Mouse (Mus musculus) C2C12 (cell line): ENCODE data around the gene Chd3.

Source experiments
- CEBPB ChIP-seq: IDR thresholded peaks from one replicate; pipeline ENCODE4 v1.6.1; 2011; ENCODE audit warnings: low read depth, mild to moderate bottlenecking, control low read depth, moderate library complexity
- CTCF ChIP-seq: IDR thresholded peaks from one replicate; pipeline ENCODE4 v1.5.1; 2011; ENCODE audit not compliant: control insufficient read depth, insufficient read depth, insufficient read length
- FOSL1 ChIP-seq: IDR thresholded peaks from one replicate; pipeline ENCODE4 v1.8.0; 2011; ENCODE audit warnings: mild to moderate bottlenecking, low read length; ENCODE audit not compliant: poor library complexity, insufficient read depth, severe bottlenecking
- MAX ChIP-seq: IDR thresholded peaks from one replicate; pipeline ENCODE4 v1.6.1; 2011; ENCODE audit warnings: mild to moderate bottlenecking, control low read depth
- MYOD1 ChIP-seq: IDR thresholded peaks from one replicate; pipeline ENCODE4 v1.6.1; 2011; ENCODE audit warnings: low read depth; ENCODE audit not compliant: control insufficient read depth, insufficient read length
- MYOG ChIP-seq: IDR thresholded peaks from one replicate; pipeline ENCODE4 v1.6.1; 2011; ENCODE audit not compliant: control insufficient read depth, insufficient read length; ENCODE audit errors: extremely low read depth
- USF1 ChIP-seq: IDR thresholded peaks from one replicate; pipeline ENCODE4 v1.6.1; 2011; ENCODE audit warnings: low read depth, mild to moderate bottlenecking, control low read depth, moderate library complexity

- no peak for TF ChIP-seq CTCF
- no peak for TF ChIP-seq USF1
- TF ChIP-seq MAX = no peak
- TF ChIP-seq MYOD1 = no peak
- TF ChIP-seq CEBPB = no peak
- no peak for TF ChIP-seq MYOG
- no peak for TF ChIP-seq FOSL1
Observed at GRCm38 (mm10) chr11:69366855-69367615, 2.2 kb downstream of the Chd3 start.
